Mouse (Mus musculus): ENCODE results near the gene Pfn3. TPM values are rescaled to one million over a fixed set of nuclear protein-coding genes. Genes with fewer than 3 reads are reported as not detected.

The Pfn3 gene
- polyA plus RNA-seq, 1 experiment from 2014 or later: not detected

- no peak overlapping the region for H3K4me3 ChIP-seq (ENCODE audit: low read depth, low read length)
- 31% methylated on average over 51 of the region's 51 CpGs for WGBS
- H3K4me2 ChIP-seq (ENCODE audit: low read depth, low read length, severe bottlenecking): no peak overlapping the region
- DNase-seq (ENCODE audit: low spot score) (no peak), ATAC-seq (replicated peaks; ENCODE audit: low FRiP score) (no peak)
- no peaks in the 10 kb centered on the region for H3K9me3 ChIP-seq (ENCODE audit: control insufficient read depth, low read length)
- no peaks in the 10 kb centered on the region; the same call in 1 of the 2 replicates for H3K4me1 ChIP-seq (replicated peaks; ENCODE audit: control insufficient read depth, insufficient read depth, low read length)
- no peaks in the 10 kb centered on the region for H3K36me3 ChIP-seq (ENCODE audit: control insufficient read depth, insufficient read depth, low read length)
- no peak overlapping the region for H3K9ac ChIP-seq (ENCODE audit: low read length)
- H3K27me3 ChIP-seq (ENCODE audit: control insufficient read depth, insufficient read depth, low read length): peaks cover 38% of the 10 kb centered on the region
- no peak overlapping the region for H3K27ac ChIP-seq (ENCODE audit: low read depth, low read length)
Observed at GRCm38 (mm10) chr13:55420018-55420932, 5.2 kb upstream of the Pfn3 start.

GRCm38 (mm10) chr13:55419142-55419541 lies 4.1 kb upstream of the Pfn3 start:
- ATAC-seq (replicated peaks; ENCODE audit: low FRiP score) (no peak), DNase-seq (ENCODE audit: low spot score) (no peak)
- Histone ChIP-seq H3K27me3 (ENCODE audit: control insufficient read depth, insufficient read depth, low read length) (peaks cover 46% of the 10 kb centered on the region), H3K4me3 (ENCODE audit: low read depth, low read length) (no peak overlapping the region), H3K9ac (ENCODE audit: low read length) (no peak overlapping the region), H3K9me3 (ENCODE audit: control insufficient read depth, low read length) (no peaks in the 10 kb centered on the region), H3K36me3 (ENCODE audit: control insufficient read depth, insufficient read depth, low read length) (no peaks in the 10 kb centered on the region), H3K4me1 (replicated peaks; ENCODE audit: control insufficient read depth, insufficient read depth, low read length) (peaks cover 4% of the 10 kb centered on the region), H3K4me2 (ENCODE audit: low read depth, low read length, severe bottlenecking) (no peak overlapping the region), H3K27ac (ENCODE audit: low read depth, low read length) (no peak overlapping the region)
- WGBS: 81% methylated on average over 5 of the region's 5 CpGs

- Histone ChIP-seq H3K9me3 (ENCODE audit: control insufficient read depth, low read length) (no peaks in the 10 kb centered on the region), H3K4me3 (ENCODE audit: low read depth, low read length) (no peak overlapping the region), H3K27me3 (ENCODE audit: control insufficient read depth, insufficient read depth, low read length) (peaks cover 49% of the 10 kb centered on the region), H3K27ac (ENCODE audit: low read depth, low read length) (no peak overlapping the region), H3K4me1 (replicated peaks; ENCODE audit: control insufficient read depth, insufficient read depth, low read length) (peaks cover 4% of the 10 kb centered on the region), H3K4me2 (ENCODE audit: low read depth, low read length, severe bottlenecking) (no peak overlapping the region), H3K9ac (ENCODE audit: low read length) (no peak overlapping the region), H3K36me3 (ENCODE audit: control insufficient read depth, insufficient read depth, low read length) (no peaks in the 10 kb centered on the region)
- WGBS: 14% methylated on average over 12 of the region's 12 CpGs
- peak; percentile 90 for DNase-seq (ENCODE audit: low spot score)
- ATAC-seq (replicated peaks; ENCODE audit: low FRiP score): peak; percentile 76
Observed at GRCm38 (mm10) chr13:55418004-55418403, 3.0 kb upstream of the Pfn3 start.

- no peak for ATAC-seq (replicated peaks; ENCODE audit: low FRiP score)
- no peak overlapping the region for H3K4me3 ChIP-seq (ENCODE audit: low read depth, low read length)
- 81% methylated on average over 12 of the region's 12 CpGs for WGBS
Observed at GRCm38 (mm10) chr13:55413333-55413732, 1.7 kb downstream of the Pfn3 start.

GRCm38 (mm10) chr13:55412643-55413307 lies 2.3 kb downstream of the Pfn3 start:
- ATAC-seq (replicated peaks; ENCODE audit: low FRiP score) (no peak), DNase-seq (ENCODE audit: low spot score) (peak; percentile 49)
- H3K4me2 ChIP-seq (ENCODE audit: low read depth, low read length, severe bottlenecking): no peak overlapping the region
- H3K4me1 ChIP-seq (replicated peaks; ENCODE audit: control insufficient read depth, insufficient read depth, low read length): peaks cover 4% of the 10 kb centered on the region; the same call in 1 of the 2 replicates
- 86% methylated on average over 13 of the region's 13 CpGs for WGBS
- H3K9me3 ChIP-seq (ENCODE audit: control insufficient read depth, low read length): no peaks in the 10 kb centered on the region
- peaks cover 11% of the 10 kb centered on the region for H3K27me3 ChIP-seq (ENCODE audit: control insufficient read depth, insufficient read depth, low read length)
- no peak overlapping the region for H3K27ac ChIP-seq (ENCODE audit: low read depth, low read length)
- no peak overlapping the region for H3K9ac ChIP-seq (ENCODE audit: low read length)
- H3K4me3 ChIP-seq (ENCODE audit: low read depth, low read length): no peak overlapping the region
- H3K36me3 ChIP-seq (ENCODE audit: control insufficient read depth, insufficient read depth, low read length): no peaks in the 10 kb centered on the region

More at GRCm38 (mm10) chr13:55413333-55413732, 1.7 kb downstream of the Pfn3 start:
- no peak for DNase-seq (ENCODE audit: low spot score)
- Histone ChIP-seq H3K27me3 (ENCODE audit: control insufficient read depth, insufficient read depth, low read length) (peaks cover 13% of the 10 kb centered on the region), H3K4me1 (replicated peaks; ENCODE audit: control insufficient read depth, insufficient read depth, low read length) (peaks cover 4% of the 10 kb centered on the region; the same call in 1 of the 2 replicates), H3K27ac (ENCODE audit: low read depth, low read length) (no peak overlapping the region), H3K4me2 (ENCODE audit: low read depth, low read length, severe bottlenecking) (no peak overlapping the region), H3K9me3 (ENCODE audit: control insufficient read depth, low read length) (no peaks in the 10 kb centered on the region), H3K36me3 (ENCODE audit: control insufficient read depth, insufficient read depth, low read length) (no peaks in the 10 kb centered on the region), H3K9ac (ENCODE audit: low read length) (no peak overlapping the region)

- Histone ChIP-seq H3K4me3 (ENCODE audit: low read depth, low read length) (no peak overlapping the region), H3K9me3 (ENCODE audit: control insufficient read depth, low read length) (no peaks in the 10 kb centered on the region), H3K27ac (ENCODE audit: low read depth, low read length) (no peak overlapping the region), H3K36me3 (ENCODE audit: control insufficient read depth, insufficient read depth, low read length) (no peaks in the 10 kb centered on the region), H3K9ac (ENCODE audit: low read length) (no peak overlapping the region), H3K27me3 (ENCODE audit: control insufficient read depth, insufficient read depth, low read length) (peaks cover 11% of the 10 kb centered on the region), H3K4me2 (ENCODE audit: low read depth, low read length, severe bottlenecking) (no peak overlapping the region), H3K4me1 (replicated peaks; ENCODE audit: control insufficient read depth, insufficient read depth, low read length) (peaks cover 4% of the 10 kb centered on the region; the same call in 1 of the 2 replicates)
- WGBS: 75% methylated on average over 7 of the region's 7 CpGs
- DNase-seq (ENCODE audit: low spot score) (no peak), ATAC-seq (replicated peaks; ENCODE audit: low FRiP score) (no peak)
Observed at GRCm38 (mm10) chr13:55411826-55412225, 3.2 kb downstream of the Pfn3 start.

- no peak overlapping the region for H3K9ac ChIP-seq (ENCODE audit: low read length)
- no peak overlapping the region for H3K4me3 ChIP-seq (ENCODE audit: low read depth, low read length)
- DNase-seq (ENCODE audit: low spot score) (no peak), ATAC-seq (replicated peaks; ENCODE audit: low FRiP score) (no peak)
- no peak overlapping the region for H3K4me2 ChIP-seq (ENCODE audit: low read depth, low read length, severe bottlenecking)
- peaks cover 7% of the 10 kb centered on the region; the same call in 1 of the 2 replicates for H3K4me1 ChIP-seq (replicated peaks; ENCODE audit: control insufficient read depth, insufficient read depth, low read length)
- H3K27ac ChIP-seq (ENCODE audit: low read depth, low read length): no peak overlapping the region
- peaks cover 2% of the 10 kb centered on the region; the same call in 1 of the 2 replicates for H3K27me3 ChIP-seq (ENCODE audit: control insufficient read depth, insufficient read depth, low read length)
- 85% methylated on average over 19 of the region's 19 CpGs for WGBS
- H3K36me3 ChIP-seq (ENCODE audit: control insufficient read depth, insufficient read depth, low read length): no peaks in the 10 kb centered on the region
- no peaks in the 10 kb centered on the region for H3K9me3 ChIP-seq (ENCODE audit: control insufficient read depth, low read length)
Observed at GRCm38 (mm10) chr13:55408546-55409120, 6.4 kb downstream of the Pfn3 start.

- Histone ChIP-seq H3K9ac (ENCODE audit: low read length) (no peak overlapping the region), H3K4me1 (replicated peaks; ENCODE audit: control insufficient read depth, insufficient read depth, low read length) (peaks cover 7% of the 10 kb centered on the region; the same call in 1 of the 2 replicates), H3K27ac (ENCODE audit: low read depth, low read length) (no peak overlapping the region), H3K4me2 (ENCODE audit: low read depth, low read length, severe bottlenecking) (no peak overlapping the region), H3K27me3 (ENCODE audit: control insufficient read depth, insufficient read depth, low read length) (no peaks in the 10 kb centered on the region), H3K4me3 (ENCODE audit: low read depth, low read length) (no peak overlapping the region), H3K9me3 (ENCODE audit: control insufficient read depth, low read length) (no peaks in the 10 kb centered on the region), H3K36me3 (ENCODE audit: control insufficient read depth, insufficient read depth, low read length) (no peaks in the 10 kb centered on the region)
- ATAC-seq (replicated peaks; ENCODE audit: low FRiP score): no peak
- 83% methylated on average over 4 of the region's 4 CpGs for WGBS
- no peak for DNase-seq (ENCODE audit: low spot score)
Observed at GRCm38 (mm10) chr13:55407341-55407740, 7.7 kb downstream of the Pfn3 start.

All from forebrain, embryonic 11.5 days (tissue).